Mouse (Mus musculus) G1E (cell line): Measurements from ENCODE around the gene R3hdm1.

Experiments used
- CTCF ChIP-seq: IDR thresholded peaks from 2 replicates; pipeline ENCODE4 v1.5.1; 2012; ENCODE audit warnings: low read depth, low read length, inconsistent platforms, mixed read lengths
- GATA1 ChIP-seq: IDR thresholded peaks from 2 replicates; pipeline ENCODE4 v1.6.1; 2012; ENCODE audit warnings: borderline replicate concordance, low read length, inconsistent platforms, mixed read lengths
- GATA2 ChIP-seq: IDR thresholded peaks from 2 replicates; pipeline ENCODE4 v1.6.1; 2012; ENCODE audit warnings: low read depth, low read length, inconsistent platforms, borderline replicate concordance
- TAL1 ChIP-seq: conservative IDR thresholded peaks from 2 replicates; pipeline ENCODE4 v1.6.1; 2012; ENCODE audit warnings: low read depth, low read length, inconsistent platforms, mixed read lengths

GRCm38 (mm10) chr1:128058625-128059024, 44.5 kb upstream of the R3hdm1 start:
- TF ChIP-seq CTCF: no peak
- TF ChIP-seq TAL1: no peak
- TF ChIP-seq GATA1: no peak
- no peak for TF ChIP-seq GATA2
